Mouse (Mus musculus): ENCODE data around the gene Ube2j2. TPM values are rescaled to one million over a fixed set of nuclear protein-coding genes. Genes with fewer than 3 reads are reported as not detected.

Gene Ube2j2
- polyA plus RNA-seq, 1 experiment from 2014 or later, result 127 TPM

GRCm38 (mm10) chr4:156004109-156004508 lies 60.5 kb downstream of the Ube2j2 start:
- Histone ChIP-seq H3K4me1 (replicated peaks) (no peaks in the 10 kb centered on the region), H3K36me3 (peaks cover 93% of the 10 kb centered on the region), H3K9me3 (no peaks in the 10 kb centered on the region), H3K27me3 (no peaks in the 10 kb centered on the region), H3K27ac (no peak overlapping the region), H3K4me2 (no peak overlapping the region), H3K4me3 (no peak overlapping the region), H3K9ac (no peak overlapping the region)
- WGBS, result 91% methylated on average over 3 of the region's 3 CpGs
- ATAC-seq (ENCODE audit: low FRiP score), result no peak

DNA sequence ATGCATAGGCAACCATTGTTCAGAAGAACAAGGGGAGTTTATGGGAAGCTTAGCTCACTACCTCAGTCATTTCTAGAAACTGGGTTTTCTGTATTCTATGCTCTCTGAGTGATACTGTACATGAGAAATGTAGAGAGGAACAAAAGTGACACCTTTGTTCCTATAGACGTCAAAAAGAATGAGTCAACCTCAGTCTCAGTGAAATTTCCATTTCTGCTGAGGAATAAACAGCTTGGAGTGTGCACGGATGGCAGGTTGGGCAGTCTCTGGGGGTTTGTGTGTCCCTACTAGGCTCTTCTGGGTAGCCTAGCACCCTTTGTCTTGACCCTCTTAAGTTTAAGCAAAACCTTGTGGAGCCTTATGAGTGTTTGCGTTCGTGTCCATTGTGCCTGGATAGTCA lies 64.7 kb downstream of the Ube2j2 start:
- 96% methylated on average over 4 of the region's 4 CpGs for WGBS
- H3K4me2 ChIP-seq, result no peak overlapping the region

More for the DNA sequence above, 64.7 kb downstream of the Ube2j2 start:
- H3K4me1 ChIP-seq (replicated peaks), result no peaks in the 10 kb centered on the region
- no peak overlapping the region for H3K27ac ChIP-seq
- no peak overlapping the region for H3K4me3 ChIP-seq
- no peaks in the 10 kb centered on the region for H3K27me3 ChIP-seq
- no peaks in the 10 kb centered on the region for H3K9me3 ChIP-seq
- ATAC-seq (ENCODE audit: low FRiP score), result no peak
- H3K9ac ChIP-seq, result no peak overlapping the region
- H3K36me3 ChIP-seq, result peaks cover 94% of the 10 kb centered on the region

Small RNA genes within 50 kb of the gene (microRNA-seq; reads per million reads assigned to microRNA genes)
- not detected for gene Gm22991

Other genes starting within 250 kb of the Ube2j2 start
- 7.5 and 7.9 TPM in 2 replicates for gene Fndc10, start 249.5 kb upstream of the Ube2j2 start, polyA plus RNA-seq (2015; fragmentation: Nextera tagmentation; extraction: Ambion mirVana)
- gene Ssu72, start 239.0 kb upstream of the Ube2j2 start, polyA plus RNA-seq (2015; fragmentation: Nextera tagmentation; extraction: Ambion mirVana), result 171 and 177 TPM in 2 replicates
- gene Tmem240, start 209.0 kb upstream of the Ube2j2 start, polyA plus RNA-seq (2015; fragmentation: Nextera tagmentation; extraction: Ambion mirVana), result 11.6 and 12.0 TPM in 2 replicates
- gene Atad3a, start 182.7 kb upstream of the Ube2j2 start, polyA plus RNA-seq (2015; fragmentation: Nextera tagmentation; extraction: Ambion mirVana), result 78.1 and 82.3 TPM in 2 replicates
- 23.2 and 24.4 TPM in 2 replicates for gene Vwa1, start 169.1 kb upstream of the Ube2j2 start, polyA plus RNA-seq (2015; fragmentation: Nextera tagmentation; extraction: Ambion mirVana)
- 0.49 and 0.62 TPM in 2 replicates for gene Tmem88b, start 158.0 kb upstream of the Ube2j2 start, polyA plus RNA-seq (2015; fragmentation: Nextera tagmentation; extraction: Ambion mirVana)
- gene Ankrd65, start 153.4 kb upstream of the Ube2j2 start, polyA plus RNA-seq (2015; fragmentation: Nextera tagmentation; extraction: Ambion mirVana), result not detected in 2 replicates
- gene Mrpl20, start 141.0 kb upstream of the Ube2j2 start, polyA plus RNA-seq (2015; fragmentation: Nextera tagmentation; extraction: Ambion mirVana), result 253 and 261 TPM in 2 replicates
- 171 and 173 TPM in 2 replicates for gene Ccnl2, start 131.3 kb upstream of the Ube2j2 start, polyA plus RNA-seq (2015; fragmentation: Nextera tagmentation; extraction: Ambion mirVana)
- gene Aurkaip1, start 112.6 kb upstream of the Ube2j2 start, polyA plus RNA-seq (2015; fragmentation: Nextera tagmentation; extraction: Ambion mirVana), result 142 and 148 TPM in 2 replicates
- 30.8 and 34.4 TPM in 2 replicates for gene Mxra8, start 104.2 kb upstream of the Ube2j2 start, polyA plus RNA-seq (2015; fragmentation: Nextera tagmentation; extraction: Ambion mirVana)
- 7.8 and 8.5 TPM in 2 replicates for gene Dvl1, start 96.4 kb upstream of the Ube2j2 start, polyA plus RNA-seq (2015; fragmentation: Nextera tagmentation; extraction: Ambion mirVana)
- gene Tas1r3, start 80.5 kb upstream of the Ube2j2 start, polyA plus RNA-seq (2015; fragmentation: Nextera tagmentation; extraction: Ambion mirVana), result 0.47 and 0.57 TPM in 2 replicates
- gene Cptp, start 74.4 kb upstream of the Ube2j2 start, polyA plus RNA-seq (2015; fragmentation: Nextera tagmentation; extraction: Ambion mirVana), result 23.3 and 24.1 TPM in 2 replicates
- 74.8 and 79.2 TPM in 2 replicates for gene Ints11, start 74.3 kb upstream of the Ube2j2 start, polyA plus RNA-seq (2015; fragmentation: Nextera tagmentation; extraction: Ambion mirVana)
- gene Pusl1, start 52.0 kb upstream of the Ube2j2 start, polyA plus RNA-seq (2015; fragmentation: Nextera tagmentation; extraction: Ambion mirVana), result 52.6 and 54.8 TPM in 2 replicates
- 71.0 and 77.0 TPM in 2 replicates for gene Acap3, start 52.0 kb upstream of the Ube2j2 start, polyA plus RNA-seq (2015; fragmentation: Nextera tagmentation; extraction: Ambion mirVana)
- gene C1qtnf12, start 18.5 kb downstream of the Ube2j2 start, polyA plus RNA-seq (2015; fragmentation: Nextera tagmentation; extraction: Ambion mirVana), result 9.2 and 12.3 TPM in 2 replicates
- gene B3galt6, start 48.8 kb downstream of the Ube2j2 start, polyA plus RNA-seq (2015; fragmentation: Nextera tagmentation; extraction: Ambion mirVana), result 26.6 and 27.6 TPM in 2 replicates
- gene Sdf4, start 49.0 kb downstream of the Ube2j2 start, polyA plus RNA-seq (2015; fragmentation: Nextera tagmentation; extraction: Ambion mirVana), result 126 and 127 TPM in 2 replicates
- gene Tnfrsf4, start 70.0 kb downstream of the Ube2j2 start, polyA plus RNA-seq (2015; fragmentation: Nextera tagmentation; extraction: Ambion mirVana), result 0.55 and 1.0 TPM in 2 replicates
- gene Tnfrsf18, start 82.3 kb downstream of the Ube2j2 start, polyA plus RNA-seq (2015; fragmentation: Nextera tagmentation; extraction: Ambion mirVana), result 2.3 and 2.9 TPM in 2 replicates
- not detected in 2 replicates for gene Ttll10, start 115.6 kb downstream of the Ube2j2 start, polyA plus RNA-seq (2015; fragmentation: Nextera tagmentation; extraction: Ambion mirVana)
- 32.1 and 32.7 TPM in 2 replicates for gene 9430015G10Rik, start 166.2 kb downstream of the Ube2j2 start, polyA plus RNA-seq (2015; fragmentation: Nextera tagmentation; extraction: Ambion mirVana)
- 0.53 and 0.66 TPM in 2 replicates for gene Rnf223, start 186.7 kb downstream of the Ube2j2 start, polyA plus RNA-seq (2015; fragmentation: Nextera tagmentation; extraction: Ambion mirVana)

All from hindbrain, embryonic 13.5 days (tissue).